Mouse (Mus musculus) gastrocnemius, postnatal 10 days (tissue): ENCODE results near the gene Phf5a. TPM values are rescaled to one million over a fixed set of nuclear protein-coding genes. Genes with fewer than 3 reads are reported as not detected.

Experiments used
- DNase-seq: peaks from one replicate; pipeline ENCODE4 v3.0.0; 2021; ENCODE audit warnings: mixed read lengths
- total RNA-seq, 2 experiments: library from RNA; stranded (reverse); gene quantifications; 2 replicates each; pipeline ENCODE4 v1.2.3; 2021

Phf5a gene
- total RNA-seq, 2 experiments from 2014 or later, result 37.4 to 39.6 TPM

GRCm38 (mm10) chr15:81885418-81885934 lies 13.8 kb upstream of the Phf5a start:
- no peak for DNase-seq

- DNase-seq, result no peak
Measured at GRCm38 (mm10) chr15:81882348-81882747, 10.6 kb upstream of the Phf5a start.

GRCm38 (mm10) chr15:81879531-81880401 lies 8.1 kb upstream of the Phf5a start:
- DNase-seq, result no peak

DNA sequence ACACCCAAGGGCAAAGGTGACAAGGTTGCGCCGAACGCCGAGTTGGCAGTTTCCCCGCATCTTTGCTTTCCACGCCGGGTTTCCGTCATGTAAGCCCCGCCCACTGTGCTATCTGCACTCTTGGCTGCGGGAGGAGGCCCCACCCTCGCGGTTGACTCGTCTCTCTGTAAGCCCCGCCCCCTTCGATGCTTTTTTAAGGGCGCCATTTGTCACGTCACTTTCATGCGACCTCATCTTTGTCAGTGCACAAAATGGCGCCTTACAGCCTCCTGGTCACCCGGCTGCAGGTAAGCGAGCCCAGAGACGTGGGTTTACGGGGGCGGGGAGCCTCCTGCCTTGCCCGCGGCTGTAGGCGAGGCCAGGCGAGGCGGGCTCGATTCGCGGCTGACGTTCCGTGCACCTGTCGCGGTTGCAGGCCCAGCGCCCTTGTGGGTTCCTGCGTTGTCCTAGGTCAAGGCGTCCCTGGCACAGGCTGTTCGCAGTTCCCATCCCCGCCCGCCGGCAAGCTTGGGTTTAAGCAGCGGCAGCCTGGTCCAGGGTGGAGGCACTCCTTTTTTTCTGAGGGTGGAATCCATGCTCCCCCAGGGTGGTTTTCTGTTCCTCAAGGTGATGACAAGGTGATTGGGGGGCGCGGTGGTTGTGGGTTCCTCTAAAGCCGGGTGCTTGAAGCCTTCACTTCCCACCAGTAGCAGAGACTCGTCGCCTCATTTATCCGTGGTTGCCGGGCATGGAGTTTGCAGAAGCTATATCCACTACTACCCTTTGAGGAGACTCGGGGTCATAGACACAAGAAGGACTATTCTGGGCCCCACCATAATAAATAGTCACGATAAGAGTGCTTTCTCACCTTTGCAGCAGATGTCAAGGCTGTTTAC lies 788 bp upstream of the Phf5a start, which contains the start of gene Aco2:
Gene Aco2 (plus strand): TSS at position 48 of the 875 bp plus-strand sequence.
- DNase-seq, result peak; percentile 99

GRCm38 (mm10) chr15:81869985-81870384 lies 1.7 kb downstream of the Phf5a start:
- no peak for DNase-seq

- DNase-seq, result no peak
Measured at GRCm38 (mm10) chr15:81864238-81864637, 7.5 kb downstream of the Phf5a start.

GRCm38 (mm10) chr15:81860471-81861135 lies 11.1 kb downstream of the Phf5a start:
- DNase-seq, result no peak

DNA sequence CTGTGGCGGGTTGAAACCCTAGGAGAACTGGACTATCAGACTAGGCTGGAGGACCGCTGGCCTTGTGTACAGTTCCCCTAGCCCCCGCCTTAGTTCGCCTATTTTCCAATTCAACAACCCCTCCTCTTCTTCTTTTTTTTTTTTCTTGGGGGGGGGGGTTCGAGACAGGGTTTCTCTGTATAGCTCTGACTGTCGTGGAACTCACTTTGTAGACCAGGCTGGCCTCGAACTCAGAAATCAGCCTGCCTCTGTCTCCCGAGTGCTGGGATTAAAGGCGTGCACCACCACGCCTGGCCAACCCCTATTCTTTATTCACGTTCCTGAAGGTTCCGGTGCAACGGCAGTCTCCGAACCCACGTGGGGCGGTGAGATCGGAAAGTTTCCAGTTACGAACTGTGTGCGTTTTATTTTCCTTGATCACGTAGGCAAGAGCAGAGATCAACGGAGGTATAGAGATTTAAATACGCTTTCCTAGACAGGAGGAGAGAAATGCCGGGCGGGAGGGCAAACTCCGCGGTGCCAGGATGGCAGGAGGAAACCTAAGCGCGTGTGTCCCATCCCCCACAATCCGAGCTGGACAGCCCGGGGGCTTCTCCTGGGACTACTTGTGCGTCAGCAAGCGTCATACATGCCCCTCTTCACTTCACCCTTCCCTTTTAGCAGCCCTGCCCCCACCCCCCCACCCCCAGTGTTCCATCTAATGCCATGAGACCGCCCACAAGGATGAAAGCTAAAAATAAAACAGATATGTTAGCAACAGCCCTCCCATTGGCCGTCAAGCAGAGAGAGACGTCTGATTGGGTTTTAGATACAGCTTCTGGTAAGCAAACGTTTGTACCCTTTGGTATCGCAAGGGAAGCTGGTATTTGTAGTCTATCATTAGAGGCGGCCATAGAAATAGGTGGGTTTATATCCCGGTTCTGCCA lies 12.1 kb downstream of the Phf5a start:
- DNase-seq, result peak; percentile 67

GRCm38 (mm10) chr15:81858517-81859329 lies 13.0 kb downstream of the Phf5a start, which contains the start of gene Tob2:
Gene Tob2, minus strand, starts transcription at chr15:81858796.
- peak; percentile 70 for DNase-seq

- peak; percentile 88 for DNase-seq
Measured at GRCm38 (mm10) chr15:81858138-81858516, 13.6 kb downstream of the Phf5a start.

GRCm38 (mm10) chr15:81857724-81858116 lies 14.0 kb downstream of the Phf5a start:
- DNase-seq, result no peak

- no peak for DNase-seq
Measured at GRCm38 (mm10) chr15:81856938-81857723, 14.6 kb downstream of the Phf5a start.

- DNase-seq, result peak; percentile 81
Measured at GRCm38 (mm10) chr15:81856030-81856790, 15.5 kb downstream of the Phf5a start.

GRCm38 (mm10) chr15:81853081-81853480 lies 18.6 kb downstream of the Phf5a start:
- DNase-seq, result no peak

DNA sequence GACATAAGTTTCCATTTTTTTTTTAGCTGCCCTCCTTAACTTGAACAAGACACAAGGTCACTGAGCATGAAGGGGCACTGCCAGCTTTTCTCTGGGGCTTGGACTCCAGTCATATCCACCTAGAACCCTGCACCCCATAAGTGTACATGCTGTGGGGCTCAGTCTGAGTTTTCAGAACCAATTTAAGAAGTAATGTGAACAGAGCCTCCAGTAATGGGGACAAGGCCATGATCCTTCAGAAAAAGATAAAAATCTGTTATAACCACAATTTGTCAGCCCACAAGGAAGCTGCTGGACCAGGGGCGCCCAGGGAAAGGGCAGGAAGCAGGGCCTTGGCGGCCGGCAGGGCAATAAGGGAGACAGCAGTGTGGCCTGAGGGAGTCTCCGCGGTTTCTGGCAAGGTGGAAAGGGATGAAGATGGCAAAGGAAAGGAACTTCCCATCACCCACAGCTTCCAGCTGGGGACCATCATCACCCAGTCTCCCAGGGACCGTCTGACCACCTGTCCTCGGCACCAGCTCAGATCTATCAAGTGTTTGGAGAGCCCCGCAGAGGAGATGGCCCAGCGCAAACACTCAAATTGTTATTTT lies 19.2 kb downstream of the Phf5a start:
- DNase-seq, result no peak

GRCm38 (mm10) chr15:81851375-81851774 lies 20.3 kb downstream of the Phf5a start:
- no peak for DNase-seq

DNA sequence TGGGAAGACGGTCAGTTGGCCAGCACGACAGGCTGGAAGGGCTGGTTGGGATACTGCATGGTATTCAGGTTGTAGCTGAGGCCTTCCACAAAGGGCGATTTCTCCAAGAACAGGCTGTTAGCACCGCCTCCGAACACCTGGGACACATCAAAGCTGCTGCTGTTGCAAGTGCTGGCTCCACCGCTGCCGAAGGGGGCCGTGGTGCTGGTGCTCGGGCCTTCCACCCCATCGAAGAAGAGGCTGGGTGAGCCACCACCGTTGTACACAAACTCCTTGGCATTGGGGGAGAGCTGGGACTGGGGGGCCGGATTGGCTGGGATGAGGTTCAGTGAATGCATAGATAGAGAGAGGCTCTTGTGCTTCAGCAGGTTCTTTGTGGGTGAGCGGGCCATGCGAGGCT lies 21.0 kb downstream of the Phf5a start:
- DNase-seq, result no peak

DNA sequence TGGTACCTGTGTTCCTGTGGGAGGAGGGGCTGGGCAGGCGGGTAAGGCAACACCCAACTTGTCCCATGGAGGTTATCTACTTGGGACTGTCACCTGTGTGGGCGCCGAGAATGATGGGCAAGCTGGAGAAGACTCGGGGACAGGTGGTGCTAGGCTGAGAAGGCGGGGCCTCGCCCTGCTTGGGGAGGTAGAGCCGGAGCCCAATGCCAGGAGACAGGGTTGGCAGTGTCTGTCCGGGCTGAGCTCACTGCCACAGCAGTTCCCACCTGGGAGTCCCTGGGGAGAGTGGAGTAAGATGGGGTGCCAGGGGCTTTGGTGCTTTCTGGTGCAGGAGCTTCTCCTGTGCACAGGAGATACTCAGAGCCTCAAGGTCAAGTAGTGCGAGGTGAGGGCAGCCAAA lies 22.6 kb downstream of the Phf5a start:
- DNase-seq, result no peak
